Mouse (Mus musculus) embryonic fibroblast, embryonic 13.5 days (primary cell): ENCODE results near the gene Abhd12.

Experiments used
- CTCF ChIP-seq: IDR thresholded peaks from 2 replicates; pipeline ENCODE4 v1.5.1; 2011; ENCODE audit warnings: mild to moderate bottlenecking, control low read depth, low read length, moderate library complexity, borderline replicate concordance; ENCODE audit not compliant: insufficient read depth
- POLR2A ChIP-seq: IDR thresholded peaks from 2 replicates; pipeline ENCODE4 v1.6.1; 2011; ENCODE audit warnings: low read depth, mild to moderate bottlenecking, control low read depth, low read length, moderate library complexity

- TF ChIP-seq POLR2A (no peak), CTCF (no peak)
Observed at GRCm38 (mm10) chr2:150923026-150923425, 18.5 kb upstream of the Abhd12 start.
